Mouse (Mus musculus) B cell, adult 62 days (primary cell): ENCODE results near the gene H2al1f. TPM values are rescaled to one million over a fixed set of nuclear protein-coding genes. Genes with fewer than 3 reads are reported as not detected.

Source experiments
- total RNA-seq: library from RNA; stranded (reverse); gene quantifications from 4 replicates; pipeline ENCODE4 v1.2.4, GENCODE M21; 2023

Gene H2al1f
- not detected in 4 replicates for total RNA-seq

GRCm38 (mm10) chrX:11314858-11315257 is at the start of gene H2al1f:
Gene H2al1f, plus strand, starts transcription at chrX:11315158.

DNA sequence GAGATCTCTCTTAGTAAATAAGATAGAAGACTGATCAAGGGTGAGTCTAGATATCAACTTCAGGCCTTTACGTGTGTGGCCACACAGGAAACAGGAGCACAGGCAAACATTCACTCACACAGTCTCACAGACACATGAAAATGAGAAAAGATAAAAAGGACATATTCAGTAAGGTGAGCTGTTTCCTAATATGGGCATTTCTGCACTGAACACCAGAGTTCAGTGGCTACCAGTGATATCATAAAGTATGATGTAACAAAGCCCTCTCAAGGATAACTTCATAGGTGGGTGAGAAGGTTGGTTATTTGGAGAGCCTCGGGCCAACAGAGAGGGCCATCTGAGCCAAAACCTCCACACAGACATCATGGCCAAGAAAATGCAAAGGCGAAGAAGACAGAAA is 16.0 kb upstream of the H2al1f start, which contains the start of gene H2al1a:
H2al1a (plus strand) TSS at position 301 of the 400 bp plus-strand sequence.

DNA sequence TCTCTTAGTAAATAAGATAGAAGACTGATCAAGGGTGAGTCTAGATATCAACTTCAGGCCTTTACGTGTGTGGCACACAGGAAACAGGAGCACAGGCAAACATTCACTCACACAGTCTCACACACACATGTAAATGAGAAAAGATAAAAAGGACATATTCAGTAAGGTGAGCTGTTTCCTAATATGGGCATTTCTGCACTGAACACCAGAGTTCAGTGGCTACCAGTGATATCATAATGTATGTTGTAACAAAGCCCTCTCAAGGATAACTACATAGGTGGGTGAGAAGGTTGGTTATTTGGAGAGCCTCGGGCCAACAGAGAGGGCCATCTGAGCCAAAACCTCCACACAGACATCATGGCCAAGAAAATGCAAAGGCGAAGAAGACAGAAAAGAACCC is 12.8 kb upstream of the H2al1f start, which contains the start of gene H2al1b:
H2al1b (plus strand) TSS at position 301 of the 400 bp plus-strand sequence.

GRCm38 (mm10) chrX:11305355-11305754 is 9.6 kb upstream of the H2al1f start, which contains the start of gene H2al1c:
Gene H2al1c, plus strand, starts transcription at chrX:11305655.

GRCm38 (mm10) chrX:11308524-11308923 is 6.4 kb upstream of the H2al1f start, which contains the start of gene H2al1d:
Gene H2al1d, plus strand, starts transcription at chrX:11308824.

GRCm38 (mm10) chrX:11311634-11312033 is 3.3 kb upstream of the H2al1f start, which contains the start of gene H2al1e:
Gene H2al1e, plus strand, starts transcription at chrX:11311934.

GRCm38 (mm10) chrX:11317956-11318355 is 3.0 kb downstream of the H2al1f start, which contains the start of gene H2al1g:
Gene H2al1g, plus strand, starts transcription at chrX:11318256.

GRCm38 (mm10) chrX:11321192-11321591 is 6.2 kb downstream of the H2al1f start, which contains the start of gene H2al1h:
Gene H2al1h, plus strand, starts transcription at chrX:11321492.

DNA sequence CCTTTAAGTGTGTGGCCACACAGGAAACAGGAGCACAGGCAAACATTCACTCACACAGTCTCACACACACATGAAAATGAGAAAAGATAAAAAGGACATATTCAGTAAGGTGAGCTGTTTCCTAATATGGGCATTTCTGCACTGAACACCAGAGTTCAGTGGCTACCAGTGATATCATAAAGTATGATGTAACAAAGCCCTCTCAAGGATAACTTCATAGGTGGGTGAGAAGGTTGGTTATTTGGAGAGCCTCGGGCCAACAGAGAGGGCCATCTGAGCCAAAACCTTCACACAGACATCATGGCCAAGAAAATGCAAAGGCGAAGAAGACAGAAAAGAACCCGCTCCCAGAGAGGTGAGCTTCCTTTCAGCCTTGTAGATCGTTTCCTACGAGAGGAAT is 9.4 kb downstream of the H2al1f start, which contains the start of gene H2al1i:
H2al1i (plus strand) TSS at position 301 of the 400 bp plus-strand sequence.

DNA sequence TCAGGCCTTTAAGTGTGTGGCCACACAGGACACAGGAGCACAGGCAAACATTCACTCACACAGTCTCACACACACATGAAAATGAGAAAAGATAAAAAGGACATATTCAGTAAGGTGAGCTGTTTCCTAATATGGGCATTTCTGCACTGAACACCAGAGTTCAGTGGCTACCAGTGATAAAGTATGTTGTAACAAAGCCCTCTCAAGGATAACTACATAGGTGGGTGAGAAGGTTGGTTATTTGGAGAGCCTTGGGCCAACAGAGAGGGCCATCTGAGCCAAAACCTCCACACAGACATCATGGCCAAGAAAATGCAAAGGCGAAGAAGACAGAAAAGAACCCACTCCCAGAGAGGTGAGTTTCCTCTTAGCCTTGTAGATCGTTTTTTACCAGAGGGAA is 12.6 kb downstream of the H2al1f start, which contains the start of gene H2al1j:
H2al1j (plus strand) TSS at position 301 of the 400 bp plus-strand sequence.

Other genes with a start within 250 kb of the H2al1f start
- not detected in 4 replicates for gene H2al1a, start 15.9 kb upstream of the H2al1f start, total RNA-seq
- not detected in 4 replicates for gene H2al1b, start 12.7 kb upstream of the H2al1f start, total RNA-seq
- gene H2al1c, start 9.5 kb upstream of the H2al1f start, total RNA-seq, result not detected in 4 replicates
- not detected in 4 replicates for gene H2al1d, start 6.3 kb upstream of the H2al1f start, total RNA-seq
- gene H2al1e, start 3.2 kb upstream of the H2al1f start, total RNA-seq, result not detected in 4 replicates
- not detected in 4 replicates for gene H2al1g, start 3.1 kb downstream of the H2al1f start, total RNA-seq
- not detected in 4 replicates for gene H2al1h, start 6.3 kb downstream of the H2al1f start, total RNA-seq
- gene H2al1i, start 9.5 kb downstream of the H2al1f start, total RNA-seq, result not detected in 4 replicates
- gene H2al1j, start 12.7 kb downstream of the H2al1f start, total RNA-seq, result not detected in 4 replicates